Mouse (Mus musculus): ENCODE results near the gene Gm20517.

DNA sequence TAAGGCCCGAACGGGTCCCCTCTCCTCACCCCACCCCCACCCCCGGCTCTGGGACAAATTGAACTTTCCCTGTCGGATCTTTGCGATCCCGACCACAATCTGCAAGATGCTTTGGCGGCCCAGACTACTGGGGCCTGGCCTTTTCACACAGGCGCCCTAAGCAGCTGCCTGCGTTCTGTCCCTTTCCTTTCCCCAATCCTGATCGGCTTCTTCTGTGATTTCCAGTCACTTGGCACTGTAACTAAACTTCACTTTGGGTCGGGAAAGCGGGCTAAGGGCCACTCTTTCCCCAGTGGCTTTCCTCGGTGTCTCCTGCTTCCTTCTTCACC is 17.6 kb upstream of the Gm20517 start:
- no peak for TF ChIP-seq CTCF (IDR thresholded peaks at IDR 0.05; ENCODE audit: low read depth)
- TF ChIP-seq EP300 (IDR thresholded peaks at IDR 0.05; ENCODE audit: low read depth), result no peak
